Mouse (Mus musculus) heart, postnatal 36 days (tissue): ENCODE measurements around the gene Sptan1. TPM values are rescaled to one million over a fixed set of nuclear protein-coding genes. Genes with fewer than 3 reads are reported as not detected.
A peak's percentile ranks its signal among the peaks of the same experiment; 100 is the strongest.
"Not testable (repeated sequence)": the region's sequence is repeated elsewhere in the genome, so short reads cannot be mapped to it uniquely, and the experiment has no call there.

Experiments used
- DNase-seq, 2 experiments: peaks; one replicate each; pipeline ENCODE4 v3.0.0; 2021 to 2022
- intact Hi-C: fragments of 180-260 bp; cut with DNase I; formaldehyde crosslinking; loops from one replicate; pipeline ENCODE4 v1.15.1; 2025
- total RNA-seq, 2 experiments: library from RNA; stranded (reverse); gene quantifications; 2 replicates each; pipeline ENCODE4 v1.2.3; 2021

Gene Sptan1
- total RNA-seq, 2 experiments from 2014 or later, result 193 to 213 TPM

DNA sequence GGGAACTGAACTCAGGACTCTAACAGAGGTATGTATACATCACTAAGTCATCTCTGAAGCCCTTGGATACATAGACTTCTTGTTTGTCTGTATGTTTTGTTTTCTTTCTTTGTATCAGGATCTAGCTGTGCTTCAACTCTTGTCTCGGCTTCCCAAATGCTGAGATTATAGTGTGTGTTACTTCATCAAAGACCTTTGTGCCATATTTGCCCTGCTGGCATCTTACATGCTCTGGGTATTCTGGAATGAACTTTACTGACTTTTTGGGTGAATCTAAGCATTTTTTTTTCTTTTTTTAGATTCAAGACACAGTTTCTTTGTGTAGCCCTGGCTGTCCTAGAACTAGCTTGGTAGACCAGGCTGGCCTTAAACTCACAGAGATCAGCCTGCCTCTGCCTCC lies 15.3 kb downstream of the Sptan1 start:
- intact Hi-C loops, result no loop called here
- DNase-seq, result no peak

DNA sequence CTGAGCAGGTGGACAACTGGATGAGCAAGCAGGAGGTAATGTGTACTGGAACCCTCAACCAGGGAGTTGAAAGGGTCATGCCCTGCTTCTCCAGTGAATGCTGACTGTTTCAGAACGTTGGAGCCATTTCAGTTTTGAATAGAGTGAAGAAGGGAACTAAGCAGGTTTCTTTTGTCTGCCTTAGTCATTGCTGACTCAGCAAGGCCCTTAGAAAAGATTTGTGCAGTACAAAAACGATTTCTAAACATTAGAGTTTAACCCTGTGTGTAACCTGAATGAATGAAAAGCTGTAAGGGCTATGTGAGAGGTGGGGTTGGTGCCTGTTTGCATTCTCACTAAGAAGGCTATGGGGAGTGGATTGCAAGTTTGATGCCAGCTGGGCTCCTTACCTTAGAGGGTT lies 26.6 kb downstream of the Sptan1 start:
- intact Hi-C loops, result no loop called here
- no peak for DNase-seq

DNA sequence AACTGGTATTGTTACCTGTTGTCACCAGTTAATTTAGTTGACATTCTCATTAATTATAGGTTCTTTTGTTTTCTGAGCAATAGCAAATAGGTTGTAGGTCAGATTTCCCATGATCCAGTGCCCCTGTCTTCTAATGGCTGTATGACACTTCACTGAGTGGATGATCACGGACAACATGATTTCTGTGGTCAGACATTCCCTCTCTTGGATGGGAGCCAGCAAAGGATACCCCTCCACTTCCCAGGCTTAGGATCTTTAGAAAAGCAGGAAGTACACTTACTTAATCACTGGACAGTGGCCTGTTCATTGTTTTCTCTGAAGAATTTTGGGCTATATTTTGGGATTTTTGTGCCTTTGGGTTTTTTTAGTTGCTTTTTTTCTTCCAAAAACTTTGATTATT lies 43.7 kb downstream of the Sptan1 start:
- intact Hi-C loops, result no loop called here
- DNase-seq, result no peak

DNA sequence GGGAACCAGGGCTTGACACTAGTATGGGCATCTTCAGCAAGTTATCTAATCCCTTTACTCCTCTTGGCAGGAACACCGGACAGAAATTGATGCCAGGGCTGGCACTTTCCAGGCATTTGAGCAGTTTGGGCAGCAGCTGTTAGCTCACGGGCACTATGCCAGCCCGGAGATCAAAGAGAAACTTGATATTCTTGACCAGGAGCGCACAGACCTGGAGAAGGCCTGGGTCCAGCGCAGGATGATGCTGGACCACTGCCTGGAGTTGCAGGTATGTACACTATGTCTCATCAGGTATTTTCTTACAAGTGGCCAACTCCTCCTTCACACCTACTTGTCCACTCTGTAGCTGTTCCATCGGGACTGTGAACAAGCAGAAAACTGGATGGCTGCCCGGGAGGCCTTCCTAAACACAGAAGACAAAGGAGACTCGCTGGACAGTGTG lies 45.5 kb downstream of the Sptan1 start:
- intact Hi-C loops, result no loop called here
- DNase-seq, result peak; percentile 58 to 61

DNA sequence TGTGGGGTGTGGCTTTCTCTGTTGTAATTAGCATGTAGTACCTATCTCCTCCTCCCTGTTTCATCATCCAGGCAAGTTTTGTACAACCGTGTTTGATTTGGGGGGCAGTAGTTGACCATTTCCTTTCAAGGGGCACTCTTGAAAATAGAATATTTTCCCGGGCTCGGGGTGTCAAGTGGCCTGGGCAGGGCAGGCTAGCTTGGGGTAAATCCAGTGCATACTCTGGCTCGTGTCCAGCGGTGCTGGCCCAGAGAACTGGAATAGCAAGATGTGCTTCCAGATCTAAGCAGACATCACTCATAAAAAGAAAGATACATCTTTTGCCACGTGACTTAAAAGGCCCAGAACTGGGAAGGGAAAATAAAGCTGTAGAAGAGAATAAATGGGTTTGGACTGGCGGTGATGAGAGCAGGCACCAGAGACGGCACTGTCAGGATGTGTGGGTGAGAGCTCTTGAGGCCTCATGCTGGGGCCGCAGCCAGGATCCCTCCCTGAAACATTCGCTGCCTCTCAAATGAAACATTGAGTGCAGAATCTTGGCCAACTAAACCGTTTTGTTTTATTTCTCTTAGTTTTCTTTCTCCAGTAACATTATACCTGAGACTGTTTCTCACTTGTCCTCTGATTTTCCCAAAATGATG lies 49.1 kb downstream of the Sptan1 start:
- peak; percentile 37 to 46 for DNase-seq
- intact Hi-C loops, result no loop called here

DNA sequence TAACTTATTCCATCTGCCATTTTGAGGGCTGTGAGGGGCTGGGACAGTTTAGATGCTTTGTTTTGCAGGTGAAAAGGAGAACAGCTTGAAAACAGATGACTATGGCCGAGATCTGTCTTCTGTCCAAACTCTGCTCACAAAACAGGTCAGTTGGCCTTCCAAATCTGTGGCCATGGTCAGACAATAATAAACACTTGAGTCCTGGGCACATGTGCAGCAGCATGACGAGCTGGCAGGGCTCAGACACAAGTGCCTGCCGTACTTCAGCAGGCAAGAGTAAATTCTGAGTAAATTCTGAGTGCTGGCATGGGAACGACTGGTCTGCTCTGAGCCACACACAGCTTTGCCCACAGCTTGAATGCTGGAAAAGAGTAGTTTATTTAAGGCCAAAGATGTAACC lies 60.1 kb downstream of the Sptan1 start:
- intact Hi-C loops, result no loop called here
- DNase-seq, result no peak

DNA sequence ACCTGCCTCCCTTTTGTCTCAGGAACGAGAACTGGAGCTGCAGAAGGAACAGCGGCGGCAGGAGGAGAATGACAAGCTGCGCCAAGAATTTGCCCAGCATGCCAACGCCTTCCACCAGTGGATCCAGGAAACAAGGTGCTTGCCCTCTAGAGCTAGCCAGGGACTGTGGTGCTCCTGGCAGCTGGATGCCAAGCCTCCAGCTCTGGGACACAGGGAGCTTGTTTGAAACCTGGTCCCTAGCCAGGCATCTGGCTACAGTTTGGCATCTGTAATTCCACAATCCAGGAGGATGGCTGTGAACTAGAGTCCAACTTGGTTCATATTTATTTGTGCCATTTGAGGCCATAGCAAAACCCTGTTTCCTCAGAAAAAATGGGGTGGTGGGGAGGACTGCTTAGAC lies 61.6 kb downstream of the Sptan1 start:
- no peak for DNase-seq
- intact Hi-C loops, result no loop called here

DNA sequence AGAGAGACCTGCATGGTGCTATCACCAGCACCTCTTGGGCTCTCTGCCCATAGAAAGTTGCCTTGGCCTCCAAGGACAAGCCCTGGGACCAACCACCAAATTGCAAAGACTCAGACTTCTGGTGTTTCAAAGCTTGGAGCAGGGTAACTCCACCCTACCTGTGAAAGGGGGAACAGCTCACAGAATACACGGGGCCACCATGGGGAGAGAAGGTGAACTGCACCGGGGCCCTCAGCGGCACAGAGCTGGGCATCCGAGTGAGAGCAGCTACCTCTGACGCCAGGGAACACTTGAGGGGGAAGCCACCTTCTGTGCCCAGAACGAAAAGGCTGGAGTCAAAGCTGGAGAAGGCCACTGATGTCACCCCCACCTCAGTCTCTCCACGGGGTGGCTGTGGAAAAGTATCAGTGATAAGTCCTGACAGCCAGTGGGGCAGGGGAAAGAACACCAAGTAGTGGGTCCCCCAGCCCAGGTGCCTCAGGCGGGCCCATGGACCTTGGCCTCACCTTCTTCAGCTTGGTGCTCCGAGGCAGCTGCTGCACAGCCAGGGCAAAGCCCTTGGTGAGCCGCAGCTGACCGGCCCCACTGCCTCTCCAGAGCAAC lies 67.0 kb downstream of the Sptan1 start:
- intact Hi-C loops, result no loop called here
- DNase-seq, result no peak

DNA sequence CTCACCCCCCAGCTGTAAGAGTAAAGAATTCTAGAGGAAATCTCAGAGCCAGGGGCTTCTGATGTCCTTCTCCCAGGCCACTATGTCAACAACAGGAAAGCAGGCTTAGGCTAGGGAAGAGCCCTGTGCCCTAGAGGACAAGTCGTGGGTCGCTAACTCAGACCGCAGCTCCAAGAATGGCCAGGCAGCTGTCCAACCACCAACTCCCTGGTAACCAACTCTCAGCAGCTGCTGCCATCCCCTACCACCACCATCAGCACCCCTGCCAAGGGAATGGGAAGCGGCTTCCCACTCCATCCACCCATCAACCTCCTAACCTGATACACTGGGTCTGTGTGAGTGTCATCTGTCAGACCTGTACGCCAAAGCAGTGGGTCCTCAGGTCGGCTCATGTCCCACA lies 67.6 kb downstream of the Sptan1 start:
- no peak for DNase-seq

DNA sequence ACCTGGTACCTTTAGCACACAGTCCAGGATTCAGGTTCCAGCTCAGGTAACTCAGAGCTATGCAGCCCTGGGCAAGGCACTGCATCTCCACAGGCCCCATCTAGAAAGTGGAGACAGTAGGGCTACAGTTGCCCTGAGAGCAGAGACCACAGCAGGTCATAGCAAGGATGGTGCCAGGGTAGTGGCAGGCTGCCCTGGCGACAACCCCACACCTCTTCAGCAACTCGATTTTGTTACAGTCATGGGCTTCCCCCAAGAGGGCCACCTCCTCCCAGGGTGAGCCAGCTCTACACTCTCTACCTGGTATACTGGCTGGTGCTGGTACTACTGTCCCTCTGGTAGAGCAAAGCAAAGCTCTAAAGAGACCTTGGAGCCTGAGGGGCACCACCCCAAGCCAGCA lies 72.4 kb downstream of the Sptan1 start:
- intact Hi-C loops, result no loop called here
- DNase-seq, result no peak

More for the DNA sequence above, 67.6 kb downstream of the Sptan1 start:
- intact Hi-C loops, result no loop called here

DNA sequence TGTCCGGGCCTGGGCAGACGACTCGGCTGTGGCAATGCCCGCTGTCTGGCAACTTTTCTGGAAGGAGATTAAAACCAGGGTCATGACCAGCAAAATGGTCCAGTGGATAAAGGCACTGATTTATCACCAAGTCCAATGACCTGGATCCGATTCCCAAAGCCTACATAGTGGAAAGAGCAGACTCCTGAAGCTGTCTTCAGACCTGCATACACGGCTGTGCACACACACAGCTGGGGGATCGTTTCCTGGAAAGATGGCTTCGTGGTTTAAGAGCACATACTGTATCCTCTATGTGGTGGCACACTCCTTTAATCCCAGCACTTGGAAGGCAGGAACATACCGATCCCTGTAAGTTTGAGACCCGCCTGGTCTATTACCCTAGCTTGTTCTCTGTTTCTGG lies 73.0 kb downstream of the Sptan1 start:
- no peak for DNase-seq
- intact Hi-C loops, result no loop called here

DNA sequence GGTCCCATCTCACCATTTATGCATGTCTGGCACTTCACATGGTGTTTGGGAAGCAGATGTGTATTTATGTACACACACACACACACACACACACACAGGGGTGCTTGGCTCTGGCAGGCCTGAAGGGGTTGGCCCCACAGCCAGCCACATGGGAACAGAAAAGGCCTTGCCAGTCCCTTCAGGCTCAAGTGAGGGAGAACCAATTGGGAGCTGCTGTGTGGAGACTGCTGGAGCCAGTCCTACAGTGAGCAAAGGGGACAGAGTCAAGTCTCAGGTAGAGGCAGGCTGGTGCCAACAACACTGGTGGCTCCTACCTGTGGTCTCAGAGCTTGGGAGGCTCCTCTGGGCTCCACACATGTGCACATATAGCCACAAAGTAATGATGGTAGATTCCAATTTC lies 74.3 kb downstream of the Sptan1 start:
- intact Hi-C loops, result loop anchor here (5.0 kb wide), 2 partner anchors 38 to 123 kb away; partner anchors contain the start of gene Pkn3

DNA sequence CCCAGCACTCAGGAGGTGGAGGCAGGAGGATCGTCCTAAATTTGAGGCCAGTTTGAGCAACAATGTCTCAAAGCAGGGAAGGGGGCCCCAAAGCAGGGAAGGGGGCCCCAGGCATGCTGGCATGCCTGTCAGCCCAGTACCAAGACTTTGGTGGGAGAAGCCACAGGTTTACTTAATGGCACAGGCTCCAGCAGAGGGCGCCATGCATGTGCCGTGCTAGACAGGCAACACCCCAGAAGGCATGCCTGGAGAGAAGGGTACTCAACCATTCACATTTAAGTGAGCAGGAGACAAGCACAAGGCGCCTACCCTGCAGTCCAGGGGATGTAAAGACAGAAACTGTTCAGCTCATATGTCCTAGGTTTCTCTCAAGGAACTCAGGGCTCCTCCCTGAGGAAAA lies 77.1 kb downstream of the Sptan1 start:
- DNase-seq, result peak; percentile 76 to 86
- intact Hi-C loops, result loop anchor here (2.0 to 5.0 kb wide), 3 partner anchors 35 to 120 kb away; partner anchors contain the start of gene Pkn3

More for the DNA sequence above, 74.3 kb downstream of the Sptan1 start:
- no peak for DNase-seq

DNA sequence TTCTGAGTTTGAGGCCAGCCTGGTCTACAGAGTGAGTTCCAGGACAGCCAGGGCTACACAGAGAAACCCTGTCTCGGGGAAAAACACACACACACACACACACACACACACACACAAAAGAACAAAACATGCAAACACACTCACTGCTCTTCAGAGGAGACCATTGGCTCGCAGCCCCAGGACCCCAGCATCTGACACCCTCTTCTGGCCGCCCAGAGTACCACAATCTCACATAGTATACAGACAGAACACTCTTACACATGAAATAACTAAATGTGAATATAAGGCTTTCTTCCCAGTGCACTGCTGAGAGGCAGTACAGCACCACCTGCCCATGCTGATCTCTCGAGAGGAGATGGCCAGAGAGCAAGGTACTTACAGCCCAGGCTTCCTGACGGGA lies 79.2 kb downstream of the Sptan1 start:
- intact Hi-C loops, result loop anchor here (5.0 kb wide), 2 partner anchors 33 to 118 kb away; partner anchors contain the start of gene Pkn3
- DNase-seq, result no peak

DNA sequence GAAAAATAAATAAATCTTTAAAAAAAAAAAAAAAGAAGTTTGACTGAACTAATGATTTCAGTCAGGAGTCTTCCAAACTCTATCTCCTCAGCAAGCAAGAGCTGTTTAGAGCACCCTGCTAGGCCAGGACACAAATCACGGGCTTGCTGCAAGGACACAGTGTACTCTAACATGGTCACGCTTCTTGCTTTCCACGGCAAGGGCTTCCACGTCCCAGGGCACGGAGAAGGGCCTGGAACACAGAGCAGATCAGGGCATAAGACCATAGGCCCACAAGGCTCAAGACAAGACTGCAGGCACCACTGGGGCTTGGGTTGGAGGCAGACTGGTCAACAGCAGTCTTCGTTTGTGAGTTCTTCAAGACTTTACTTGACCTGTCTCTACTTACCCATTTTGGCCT lies 81.8 kb downstream of the Sptan1 start:
- DNase-seq, result no peak
- intact Hi-C loops, result no loop called here

DNA sequence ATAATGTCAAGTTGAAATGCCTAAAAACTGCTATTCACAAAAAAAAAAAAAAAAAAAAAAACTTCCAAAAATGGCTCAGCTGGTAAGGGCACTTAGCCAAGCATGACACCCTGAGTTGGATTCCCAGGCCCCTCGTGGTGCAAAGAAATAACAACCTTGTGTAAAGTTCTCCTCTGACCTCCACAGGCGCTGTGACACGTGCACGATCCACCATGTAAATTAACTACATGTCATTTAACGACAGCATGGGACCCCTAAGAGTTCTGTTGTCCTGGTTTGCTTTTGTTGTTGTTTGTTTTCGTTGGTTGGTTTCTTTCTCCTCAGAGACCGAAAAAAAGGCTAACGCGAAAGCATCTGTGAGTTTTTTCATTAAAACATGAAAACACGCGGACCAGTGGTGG lies 82.7 kb downstream of the Sptan1 start:
- no peak for DNase-seq
- intact Hi-C loops, result loop anchor here (2.0 kb wide), 1 partner anchor 15 kb away; no protein-coding TSS in a partner anchor

DNA sequence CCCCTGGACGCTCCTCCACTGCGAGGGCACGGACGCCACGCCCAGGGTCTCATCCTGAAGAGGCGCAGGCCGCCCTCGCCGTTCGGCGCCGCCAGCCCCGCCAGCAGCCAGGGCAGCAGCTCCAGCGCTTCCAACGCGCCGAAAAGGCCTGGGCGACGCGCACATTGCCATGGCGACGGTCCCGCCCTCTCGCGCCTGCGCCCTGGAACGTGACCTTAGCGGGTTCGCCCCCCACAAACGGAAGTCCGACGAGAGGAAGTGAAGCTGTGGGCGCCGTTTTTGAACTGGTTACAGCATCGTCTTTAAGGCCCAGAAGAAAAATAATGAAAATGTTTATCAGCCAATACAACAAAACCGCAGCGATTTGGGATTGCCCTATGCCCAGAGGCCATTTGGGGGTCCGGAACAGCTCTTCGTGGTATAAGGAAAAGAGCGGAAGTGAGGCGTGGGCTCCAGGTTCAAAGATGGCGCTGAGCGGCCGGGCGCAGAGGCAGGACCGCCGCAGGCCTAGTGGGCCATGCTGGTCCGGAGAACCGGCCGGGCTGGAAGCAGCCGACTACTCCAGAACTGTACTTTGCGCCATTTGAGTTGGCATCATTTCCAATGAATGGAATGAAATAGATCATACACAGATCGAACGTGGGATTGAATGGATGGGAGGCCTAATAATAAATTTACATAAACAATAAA lies 83.5 kb downstream of the Sptan1 start, which contains the start of gene Wdr34:
Wdr34 (minus strand) TSS at position 183 of the 690 bp plus-strand sequence.
- DNase-seq, result peak; percentile 99
- intact Hi-C loops, result loop anchor here (2.0 kb wide), 1 partner anchor 14 kb away; no protein-coding TSS in a partner anchor

DNA sequence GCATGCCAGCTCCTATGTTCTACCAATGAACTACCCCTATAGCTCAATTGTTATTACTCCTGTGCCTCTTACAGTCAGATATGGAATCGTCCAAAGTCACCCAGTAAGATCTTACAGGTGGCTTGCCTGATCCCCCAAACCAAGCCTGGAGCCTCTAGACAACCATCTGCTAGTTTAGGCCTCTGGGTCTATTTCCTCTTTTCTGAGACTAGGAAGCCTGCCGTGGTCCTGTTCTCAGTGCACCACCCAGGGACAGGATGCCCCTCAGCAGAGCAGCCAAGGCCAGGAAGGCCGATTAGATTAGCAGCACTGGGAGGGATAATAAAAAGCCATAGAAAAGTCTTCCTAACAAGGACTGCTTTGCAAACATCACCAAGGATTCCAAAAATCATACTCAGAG lies 84.5 kb downstream of the Sptan1 start:
- DNase-seq, result no peak
- intact Hi-C loops, result loop anchor here (2.0 kb wide), 1 partner anchor 13 kb away; no protein-coding TSS in a partner anchor

DNA sequence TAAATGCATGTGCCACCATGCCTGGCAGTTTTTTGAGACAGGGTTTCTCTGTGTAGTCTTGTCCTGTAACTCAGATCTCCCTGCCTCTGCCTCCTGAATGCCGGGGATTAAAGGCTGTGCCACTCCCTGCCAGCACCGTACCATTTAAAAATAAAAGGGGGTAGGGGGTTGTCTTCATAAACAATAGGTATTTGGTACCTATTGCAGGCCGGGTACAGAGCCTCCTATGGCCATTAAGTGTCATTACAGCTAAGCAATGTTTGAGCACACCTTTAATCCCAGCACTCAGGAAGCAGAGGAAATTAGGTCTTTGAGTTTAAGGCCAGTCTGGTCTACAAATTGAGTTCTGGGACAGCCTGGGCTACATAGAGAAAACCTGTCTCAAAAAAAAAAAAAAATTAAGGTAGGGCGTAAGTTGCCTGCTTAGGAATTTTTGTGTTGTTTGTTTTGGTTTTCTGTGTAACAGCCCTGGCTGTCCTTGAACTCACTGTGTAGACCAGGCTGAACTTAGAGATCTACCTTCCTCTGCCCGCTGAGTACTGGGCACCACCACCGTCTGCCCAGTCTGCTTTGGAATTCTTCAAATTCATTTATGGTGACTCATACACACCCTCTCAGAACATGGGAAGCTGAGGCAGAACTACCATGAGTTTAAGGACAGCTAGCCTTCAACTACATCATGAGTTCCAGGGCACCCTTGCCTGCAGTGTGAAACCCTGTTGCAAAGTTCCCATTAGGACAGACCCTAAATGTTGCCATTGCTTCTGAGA lies 86.8 kb downstream of the Sptan1 start:
- no peak for DNase-seq
- intact Hi-C loops, result no loop called here

DNA sequence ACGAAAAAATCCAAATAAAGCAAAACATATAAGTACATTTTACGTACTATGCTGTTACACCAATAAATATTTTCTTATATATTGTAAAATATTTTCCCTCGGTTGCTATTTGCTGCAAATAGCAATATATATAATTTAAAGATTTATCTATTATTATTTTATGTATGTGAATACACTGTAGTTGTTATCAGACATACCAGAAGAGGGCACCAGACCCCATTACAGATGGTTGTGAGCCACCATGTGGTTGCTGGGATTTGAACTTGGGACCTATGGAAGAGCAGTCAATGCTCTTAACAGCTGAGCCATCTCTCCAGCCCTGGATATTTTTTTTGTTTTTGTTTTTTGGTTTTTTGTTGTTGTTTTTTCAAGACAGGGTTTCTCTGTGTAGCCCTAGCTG lies 90.0 kb downstream of the Sptan1 start:
- intact Hi-C loops, DNase-seq: not testable (repeated sequence)

DNA sequence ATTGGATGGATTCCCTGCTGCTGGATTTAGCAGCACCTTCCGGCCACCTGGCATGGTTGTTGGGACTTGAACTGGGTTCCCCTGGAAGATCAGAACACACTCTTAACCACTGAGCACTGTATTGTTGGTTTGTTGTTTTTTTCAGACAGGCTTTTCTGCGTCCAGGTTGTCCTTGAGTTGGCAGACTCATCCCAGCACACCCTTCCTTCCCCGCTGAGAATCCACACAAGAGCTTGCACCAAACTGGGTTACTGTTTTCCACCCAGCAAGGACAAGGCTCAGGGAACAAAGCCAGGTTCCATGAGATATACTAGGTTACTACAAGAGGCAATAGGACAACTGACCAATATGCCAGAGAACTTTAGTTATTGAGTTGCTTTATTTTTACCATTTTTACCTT lies 91.4 kb downstream of the Sptan1 start:
- intact Hi-C loops, result no loop called here
- DNase-seq, result no peak
